Mouse (Mus musculus): ENCODE results near the gene Trim2. TPM values are rescaled to one million over a fixed set of nuclear protein-coding genes. Genes with fewer than 3 reads are reported as not detected.
A peak's percentile ranks its signal among the peaks of the same experiment; 100 is the strongest.

Gene Trim2
- polyA plus RNA-seq, 1 experiment from 2014 or later = 115 TPM

DNA sequence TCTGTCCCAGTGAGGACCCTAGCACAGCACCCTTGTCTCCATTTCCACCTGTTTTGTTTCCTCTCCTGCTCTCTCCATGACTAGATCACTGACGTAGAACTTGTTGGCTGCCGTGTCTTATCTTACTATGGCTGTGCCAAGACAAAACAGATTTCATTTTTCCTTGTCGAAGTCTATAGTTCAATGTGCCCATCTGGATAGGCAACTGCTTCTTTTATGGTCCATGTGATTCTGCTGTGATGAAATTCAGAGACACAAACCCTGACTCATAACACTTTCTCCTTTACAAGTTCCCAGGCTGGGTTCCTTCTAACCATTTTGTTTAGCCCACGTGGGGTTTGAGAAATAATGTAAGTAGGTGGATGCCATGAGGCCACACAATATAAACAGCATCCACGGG is 140.6 kb downstream of the Trim2 start:
- no peaks in the 10 kb centered on the region for H3K4me1 ChIP-seq (ENCODE audit: control insufficient read depth, insufficient read depth, low read length)
- H3K27me3 ChIP-seq (ENCODE audit: control insufficient read depth, insufficient read depth, low read length) = no peaks in the 10 kb centered on the region
- no peak overlapping the region for H3K9ac ChIP-seq (ENCODE audit: low read length)
- WGBS = 91% methylated on average over 5 of the region's 5 CpGs
- no peaks in the 10 kb centered on the region for H3K9me3 ChIP-seq (ENCODE audit: control insufficient read depth, low read length)
- H3K36me3 ChIP-seq (ENCODE audit: control insufficient read depth, insufficient read depth, low read length) = peaks cover 7% of the 10 kb centered on the region; the same call in 1 of the 2 replicates
- DNase-seq (ENCODE audit: low spot score) (no peak), ATAC-seq (ENCODE audit: insufficient read depth, low FRiP score, low TSS enrichment) (no peak)
- H3K27ac ChIP-seq (ENCODE audit: low read depth, low read length) = no peak overlapping the region
- H3K4me2 ChIP-seq (ENCODE audit: low read depth) = no peak overlapping the region
- no peak overlapping the region for H3K4me3 ChIP-seq (ENCODE audit: low read depth, low read length)

DNA sequence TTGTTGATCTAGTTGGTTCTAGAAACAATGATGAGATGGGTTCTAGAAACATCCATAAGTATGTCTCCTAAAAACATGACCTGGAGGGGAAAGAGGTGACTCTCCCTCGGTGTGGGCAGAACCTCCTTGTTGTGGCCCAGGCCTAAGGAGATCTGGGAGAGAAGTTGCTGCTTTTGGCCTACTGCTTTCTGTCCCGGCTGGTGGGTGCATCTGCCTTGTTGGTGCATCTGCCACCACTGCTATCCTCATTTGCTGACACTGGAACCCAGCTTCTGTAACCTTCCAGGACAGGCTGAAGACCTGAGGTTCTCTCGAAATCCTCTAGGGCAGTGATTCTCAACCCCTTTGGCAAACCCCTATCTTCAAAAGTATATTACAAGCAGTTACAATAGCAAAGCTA is 141.3 kb downstream of the Trim2 start:
- no peak for ATAC-seq (ENCODE audit: insufficient read depth, low FRiP score, low TSS enrichment)
- H3K36me3 ChIP-seq (ENCODE audit: control insufficient read depth, insufficient read depth, low read length) = peaks cover 7% of the 10 kb centered on the region; the same call in 1 of the 2 replicates
- 91% methylated on average over 3 of the region's 3 CpGs for WGBS

DNA sequence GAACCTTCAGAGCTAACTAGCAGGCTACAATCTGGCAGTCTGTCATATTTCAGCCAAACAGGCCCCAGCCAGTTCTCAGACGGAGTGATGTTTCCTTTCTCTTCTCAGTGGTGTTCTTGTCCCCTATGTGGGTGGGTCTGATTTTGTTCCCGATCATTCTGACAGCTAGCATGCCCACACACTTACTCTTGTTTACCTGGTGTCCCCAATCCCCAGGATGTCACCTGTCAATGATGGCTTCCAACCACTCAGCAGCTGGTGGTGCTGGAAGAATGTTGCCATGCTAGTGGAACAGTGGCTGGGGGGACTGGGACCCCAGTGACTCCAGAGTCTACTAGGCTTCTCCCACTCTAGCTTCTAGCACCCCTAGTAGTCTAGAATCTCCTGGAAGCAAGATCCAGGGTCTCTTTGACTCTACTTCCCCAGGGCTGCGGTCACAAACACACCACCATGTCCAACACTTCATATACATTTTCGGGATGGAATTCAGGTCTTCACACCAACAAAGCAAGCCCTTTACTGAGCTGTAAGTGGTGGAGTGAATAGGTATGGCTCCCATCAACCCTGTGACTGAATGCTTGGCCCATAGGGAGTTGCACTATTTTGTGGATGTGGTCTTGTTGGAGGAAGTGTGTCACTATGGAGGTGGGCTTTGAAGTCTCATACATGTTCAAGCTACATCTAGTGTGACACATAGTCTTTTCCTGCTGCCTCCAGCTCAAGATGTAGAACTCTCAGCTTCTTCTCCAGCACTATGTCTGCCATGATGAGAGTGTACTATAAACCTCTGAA is 148.9 kb downstream of the Trim2 start:
- 87% methylated on average over 4 of the region's 4 CpGs for WGBS

More for the DNA sequence above, 141.3 kb downstream of the Trim2 start:
- Histone ChIP-seq H3K9me3 (ENCODE audit: control insufficient read depth, low read length) (no peaks in the 10 kb centered on the region), H3K4me3 (ENCODE audit: low read depth, low read length) (no peak overlapping the region), H3K9ac (ENCODE audit: low read length) (no peak overlapping the region), H3K4me2 (ENCODE audit: low read depth) (no peak overlapping the region), H3K27ac (ENCODE audit: low read depth, low read length) (no peak overlapping the region), H3K4me1 (ENCODE audit: control insufficient read depth, insufficient read depth, low read length) (no peaks in the 10 kb centered on the region), H3K27me3 (ENCODE audit: control insufficient read depth, insufficient read depth, low read length) (no peaks in the 10 kb centered on the region)
- no peak for DNase-seq (ENCODE audit: low spot score)

DNA sequence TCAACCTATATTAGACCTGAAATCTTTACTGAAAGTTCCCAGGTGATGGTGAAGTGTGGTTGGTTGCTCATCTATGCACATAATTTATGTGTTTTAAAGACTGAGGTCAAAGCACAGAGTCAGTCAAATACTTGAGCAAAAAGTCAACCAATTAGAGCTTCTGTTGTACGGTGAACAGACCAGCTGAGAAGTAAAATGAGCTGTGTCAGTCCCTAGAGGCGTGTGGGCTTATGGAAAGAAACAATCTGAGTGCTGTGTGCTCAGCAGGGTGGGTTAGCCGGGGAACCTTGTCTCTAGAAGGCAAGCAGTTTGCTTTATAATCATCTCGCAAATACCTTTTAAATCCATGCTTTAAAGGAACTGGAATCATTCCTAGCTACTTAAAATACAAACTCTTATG is 149.7 kb downstream of the Trim2 start:
- no peak for DNase-seq (ENCODE audit: low spot score)

More for the DNA sequence above, 148.9 kb downstream of the Trim2 start:
- Histone ChIP-seq H3K27ac (ENCODE audit: low read depth, low read length) (no peak overlapping the region), H3K9me3 (ENCODE audit: control insufficient read depth, low read length) (no peaks in the 10 kb centered on the region), H3K36me3 (ENCODE audit: control insufficient read depth, insufficient read depth, low read length) (no peaks in the 10 kb centered on the region), H3K4me2 (ENCODE audit: low read depth) (no peak overlapping the region), H3K4me1 (ENCODE audit: control insufficient read depth, insufficient read depth, low read length) (0 out of 2 replicates have a peak, but pooled peaks cover 2% of the 10 kb centered on the region), H3K9ac (ENCODE audit: low read length) (no peak overlapping the region), H3K4me3 (ENCODE audit: low read depth, low read length) (no peak overlapping the region), H3K27me3 (ENCODE audit: control insufficient read depth, insufficient read depth, low read length) (no peaks in the 10 kb centered on the region)
- ATAC-seq (ENCODE audit: insufficient read depth, low FRiP score, low TSS enrichment) (no peak), DNase-seq (ENCODE audit: low spot score) (no peak)

DNA sequence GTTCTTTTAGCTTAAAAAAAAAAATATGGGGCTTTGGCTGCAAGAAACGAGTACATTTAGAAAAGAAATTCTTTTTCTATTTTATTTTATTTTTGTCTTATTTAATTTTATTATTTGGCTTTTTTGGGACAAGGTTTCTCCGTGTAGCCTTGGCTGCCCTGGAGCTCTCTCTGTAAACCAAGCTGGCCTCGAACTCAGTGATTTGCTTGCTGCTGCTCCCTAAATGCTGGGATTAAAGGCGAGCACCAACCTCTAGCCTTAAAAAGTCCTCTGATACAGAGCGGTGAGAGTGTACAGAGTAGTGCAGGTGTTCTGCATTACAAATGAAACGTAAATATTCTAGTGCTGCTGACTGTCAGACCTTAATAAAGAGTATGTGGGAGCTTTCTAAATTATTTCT is 150.6 kb downstream of the Trim2 start:
- no peak overlapping the region for H3K9ac ChIP-seq (ENCODE audit: low read length)
- 54% methylated on average over 6 of the region's 6 CpGs for WGBS
- no peaks in the 10 kb centered on the region for H3K36me3 ChIP-seq (ENCODE audit: control insufficient read depth, insufficient read depth, low read length)
- no peaks in the 10 kb centered on the region for H3K9me3 ChIP-seq (ENCODE audit: control insufficient read depth, low read length)
- H3K27ac ChIP-seq (ENCODE audit: low read depth, low read length) = no peak overlapping the region
- ATAC-seq (ENCODE audit: insufficient read depth, low FRiP score, low TSS enrichment) (no peak), DNase-seq (ENCODE audit: low spot score) (no peak)
- H3K27me3 ChIP-seq (ENCODE audit: control insufficient read depth, insufficient read depth, low read length) = no peaks in the 10 kb centered on the region
- H3K4me3 ChIP-seq (ENCODE audit: low read depth, low read length) = no peak overlapping the region
- 0 out of 2 replicates have a peak, but pooled peaks cover 2% of the 10 kb centered on the region for H3K4me1 ChIP-seq (ENCODE audit: control insufficient read depth, insufficient read depth, low read length)
- H3K4me2 ChIP-seq (ENCODE audit: low read depth) = no peak overlapping the region

More for the DNA sequence above, 149.7 kb downstream of the Trim2 start:
- no peak overlapping the region for H3K4me2 ChIP-seq (ENCODE audit: low read depth)
- no peak overlapping the region for H3K9ac ChIP-seq (ENCODE audit: low read length)
- H3K36me3 ChIP-seq (ENCODE audit: control insufficient read depth, insufficient read depth, low read length) = no peaks in the 10 kb centered on the region
- no peak overlapping the region for H3K27ac ChIP-seq (ENCODE audit: low read depth, low read length)
- no peaks in the 10 kb centered on the region for H3K9me3 ChIP-seq (ENCODE audit: control insufficient read depth, low read length)
- H3K4me1 ChIP-seq (ENCODE audit: control insufficient read depth, insufficient read depth, low read length) = 0 out of 2 replicates have a peak, but pooled peaks cover 2% of the 10 kb centered on the region
- no peak overlapping the region for H3K4me3 ChIP-seq (ENCODE audit: low read depth, low read length)
- 59% methylated on average over 4 of the region's 4 CpGs for WGBS
- ATAC-seq (ENCODE audit: insufficient read depth, low FRiP score, low TSS enrichment) = no peak
- H3K27me3 ChIP-seq (ENCODE audit: control insufficient read depth, insufficient read depth, low read length) = no peaks in the 10 kb centered on the region

DNA sequence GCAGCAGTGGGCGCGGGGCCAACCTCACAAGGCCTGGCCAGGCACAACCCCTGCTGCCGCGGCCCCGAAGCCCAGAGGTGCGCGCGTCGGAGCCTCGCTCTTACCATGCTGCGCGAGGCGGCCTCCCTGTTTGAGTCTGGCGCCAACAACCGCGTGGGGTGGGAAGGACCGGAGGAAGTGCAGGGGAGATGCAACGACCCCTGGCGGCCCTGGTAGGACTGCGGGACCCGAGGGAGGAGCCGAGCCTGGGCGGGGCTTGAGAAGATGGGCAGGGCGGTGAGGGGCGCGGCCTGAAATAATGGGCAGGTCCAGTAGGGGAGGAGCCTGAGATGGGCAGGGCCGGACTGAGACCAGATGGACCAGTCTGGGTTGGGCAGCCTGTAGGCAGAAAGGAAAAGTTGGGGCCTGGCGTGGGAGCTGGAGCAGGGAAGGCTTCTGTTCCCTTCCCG is 151.1 kb downstream of the Trim2 start, which contains the start of gene Mnd1:
Gene Mnd1 (minus strand): TSS at position 229 of the 449 bp plus-strand sequence.
- peak within 1 kb of the TSS; percentile 88 for H3K4me2 ChIP-seq (ENCODE audit: low read depth)
- no peaks in the 10 kb centered on the region for H3K27me3 ChIP-seq (ENCODE audit: control insufficient read depth, insufficient read depth, low read length)
- H3K9me3 ChIP-seq (ENCODE audit: control insufficient read depth, low read length) = no peaks in the 10 kb centered on the region
- ATAC-seq (ENCODE audit: insufficient read depth, low FRiP score, low TSS enrichment) = peak; percentile 99
- H3K27ac ChIP-seq (ENCODE audit: low read depth, low read length) = no peak within 1 kb of the TSS
- H3K9ac ChIP-seq (ENCODE audit: low read length) = peak within 1 kb of the TSS; percentile 70
- peak within 1 kb of the TSS; percentile 43 for H3K4me3 ChIP-seq (ENCODE audit: low read depth, low read length)
- WGBS = under 1% methylated on average over 29 of the region's 29 CpGs
- DNase-seq (ENCODE audit: low spot score) = peak; percentile 98
- 0 out of 2 replicates have a peak, but pooled peaks cover 2% of the 10 kb centered on the region for H3K4me1 ChIP-seq (ENCODE audit: control insufficient read depth, insufficient read depth, low read length)
- H3K36me3 ChIP-seq (ENCODE audit: control insufficient read depth, insufficient read depth, low read length) = no peaks in the 10 kb centered on the region

DNA sequence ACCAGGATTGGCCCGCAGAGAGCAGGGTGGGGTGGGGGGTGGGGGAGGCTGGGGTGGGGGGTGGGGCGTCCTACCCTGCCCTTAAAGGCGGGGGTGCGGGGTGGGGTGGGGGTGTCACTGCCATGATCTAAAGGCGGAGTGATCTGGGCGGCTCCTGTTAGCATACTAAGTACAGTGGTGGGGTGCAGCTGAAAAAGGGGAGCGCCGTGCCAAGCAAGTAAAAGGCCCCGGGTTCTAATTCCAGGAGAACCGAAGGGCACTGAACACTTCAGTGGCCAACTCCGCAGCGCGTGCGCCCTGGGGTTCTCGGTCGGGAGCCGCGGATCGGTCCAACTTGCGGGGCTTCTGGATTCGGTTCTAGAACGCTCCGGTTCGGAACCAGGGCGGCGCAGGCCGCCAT is 151.5 kb downstream of the Trim2 start:
- peak; percentile 63 for ATAC-seq (ENCODE audit: insufficient read depth, low FRiP score, low TSS enrichment)
- Histone ChIP-seq H3K36me3 (ENCODE audit: control insufficient read depth, insufficient read depth, low read length) (no peaks in the 10 kb centered on the region), H3K27ac (ENCODE audit: low read depth, low read length) (no peak overlapping the region)

DNA sequence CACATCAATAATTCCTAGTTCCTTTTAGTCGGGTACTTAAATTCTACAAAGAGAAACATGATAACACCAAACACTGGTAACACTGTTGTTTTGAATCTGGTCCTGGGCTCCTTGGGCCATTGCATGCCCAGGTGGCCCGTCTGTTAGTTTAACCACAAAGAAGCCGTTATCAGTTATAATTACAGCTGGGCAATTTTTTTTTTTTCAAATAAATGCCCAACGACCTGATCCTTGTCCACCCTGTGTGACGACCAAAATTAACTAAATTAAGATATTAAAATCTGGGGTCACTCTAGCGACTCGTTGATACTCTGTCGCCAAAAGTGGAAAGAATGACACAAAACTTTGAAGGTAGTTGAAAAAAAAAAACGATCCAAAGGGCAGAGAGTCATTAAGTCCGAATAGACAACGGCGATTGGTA is 151.9 kb downstream of the Trim2 start:
- Histone ChIP-seq H3K9ac (ENCODE audit: low read length) (no peak overlapping the region), H3K4me3 (ENCODE audit: low read depth, low read length) (no peak overlapping the region; the same call in none of the 2 replicates), H3K4me1 (ENCODE audit: control insufficient read depth, insufficient read depth, low read length) (0 out of 2 replicates have a peak, but pooled peaks cover 2% of the 10 kb centered on the region), H3K9me3 (ENCODE audit: control insufficient read depth, low read length) (no peaks in the 10 kb centered on the region), H3K27me3 (ENCODE audit: control insufficient read depth, insufficient read depth, low read length) (no peaks in the 10 kb centered on the region), H3K4me2 (ENCODE audit: low read depth) (peak overlapping the region; percentile 88), H3K36me3 (ENCODE audit: control insufficient read depth, insufficient read depth, low read length) (no peaks in the 10 kb centered on the region), H3K27ac (ENCODE audit: low read depth, low read length) (no peak overlapping the region)
- DNase-seq (ENCODE audit: low spot score) = no peak
- 6% methylated on average over 12 of the region's 12 CpGs for WGBS
- no peak for ATAC-seq (ENCODE audit: insufficient read depth, low FRiP score, low TSS enrichment)

More for the DNA sequence above, 151.5 kb downstream of the Trim2 start:
- Histone ChIP-seq H3K9me3 (ENCODE audit: control insufficient read depth, low read length) (no peaks in the 10 kb centered on the region), H3K27me3 (ENCODE audit: control insufficient read depth, insufficient read depth, low read length) (no peaks in the 10 kb centered on the region), H3K4me2 (ENCODE audit: low read depth) (peak overlapping the region; percentile 88), H3K9ac (ENCODE audit: low read length) (peak overlapping the region; percentile 70), H3K4me1 (ENCODE audit: control insufficient read depth, insufficient read depth, low read length) (0 out of 2 replicates have a peak, but pooled peaks cover 2% of the 10 kb centered on the region), H3K4me3 (ENCODE audit: low read depth, low read length) (peak overlapping the region; percentile 43)
- WGBS = under 1% methylated on average over 27 of the region's 27 CpGs
- DNase-seq (ENCODE audit: low spot score) = no peak
